In genomic region chr10:18224386-18224785, GRCm38 (mm10) we compare ENCODE assay signal across 24 mouse cellular contexts. TPM values are rescaled to one million over a fixed set of nuclear protein-coding genes. Genes with fewer than 3 reads are reported as not detected.
DNase-seq lines count a peak whose midpoint lies in the region; ATAC-seq lines count a peak whose summit lies in the region.
"Had no signal": no experiment of that assay in that cellular context is flagged by ENCODE, and none has a peak within 500 bp of the region (broad histone marks: within the 10 kb centered on the region; RNA-seq: fewer than 3 reads in every experiment).

No protein-coding gene starts in this region.

- no peak for ATAC-seq in cerebellum, adult (ENCODE audit: insufficient number of reproducible peaks, low FRiP score, low TSS enrichment)
- no peak for ATAC-seq in kidney, embryonic 14.5 days (ENCODE audit: low FRiP score, low TSS enrichment)
- ATAC-seq in hindbrain, embryonic 13.5 days (ENCODE audit: low FRiP score): no peak
- ATAC-seq: CD4-positive, CD25-positive, alpha-beta regulatory T cell, adult 4 months; lung, postnatal 0 days; midbrain, embryonic 13.5 days; Patski had no signal

- H3K9me3 ChIP-seq in kidney, embryonic 14.5 days (ENCODE audit: control insufficient read depth, low read length): no peaks in the 10 kb centered on the region
- H3K9me3 ChIP-seq in hindbrain, embryonic 13.5 days: no peaks in the 10 kb centered on the region
- H3K9me3 ChIP-seq: embryonic facial prominence, embryonic 12.5 days; midbrain, embryonic 13.5 days; neural tube, embryonic 13.5 days had no signal

- H3K9ac ChIP-seq in kidney, embryonic 14.5 days (ENCODE audit: low read depth, low read length): no peak overlapping the region
- no peak overlapping the region for H3K9ac ChIP-seq in hindbrain, embryonic 13.5 days
- H3K9ac ChIP-seq: embryonic facial prominence, embryonic 12.5 days; midbrain, embryonic 13.5 days; neural tube, embryonic 13.5 days had no signal

- H3K4me2 ChIP-seq in kidney, embryonic 14.5 days (replicated peaks; ENCODE audit: low read depth, low read length): no peak overlapping the region
- no peak overlapping the region for H3K4me2 ChIP-seq in hindbrain, embryonic 13.5 days
- H3K4me2 ChIP-seq: embryonic facial prominence, embryonic 12.5 days; midbrain, embryonic 13.5 days; neural tube, embryonic 13.5 days had no signal

- WGBS in kidney, embryonic 14.5 days: 75% methylated on average over 3 of the region's 3 CpGs
- WGBS in hindbrain, embryonic 13.5 days: 93% methylated on average over 3 of the region's 3 CpGs

- H3K4me1 ChIP-seq in kidney, embryonic 14.5 days (ENCODE audit: control insufficient read depth, insufficient read depth, low read length): no peaks in the 10 kb centered on the region
- no peaks in the 10 kb centered on the region for H3K4me1 ChIP-seq in hindbrain, embryonic 13.5 days (replicated peaks)
- H3K4me1 ChIP-seq: embryonic facial prominence, embryonic 12.5 days; neural tube, embryonic 13.5 days had no signal

- H3K27ac ChIP-seq in kidney, embryonic 14.5 days (ENCODE audit: low read depth, low read length): no peak overlapping the region
- H3K27ac ChIP-seq in hindbrain, embryonic 13.5 days: no peak overlapping the region
- H3K27ac ChIP-seq: embryonic facial prominence, embryonic 12.5 days; left cerebral cortex, adult 2 months; midbrain, embryonic 13.5 days; neural tube, embryonic 13.5 days had no signal

- no peaks in the 10 kb centered on the region for H3K36me3 ChIP-seq in kidney, embryonic 14.5 days (ENCODE audit: control insufficient read depth, insufficient read depth, low read length)
- H3K36me3 ChIP-seq in hindbrain, embryonic 13.5 days: no peaks in the 10 kb centered on the region
- H3K36me3 ChIP-seq: embryonic facial prominence, embryonic 12.5 days; midbrain, embryonic 13.5 days; neural tube, embryonic 13.5 days had no signal

- H3K27me3 ChIP-seq in kidney, embryonic 14.5 days (ENCODE audit: control insufficient read depth, insufficient read depth, low read length): no peaks in the 10 kb centered on the region
- no peaks in the 10 kb centered on the region for H3K27me3 ChIP-seq in hindbrain, embryonic 13.5 days
- H3K27me3 ChIP-seq: embryonic facial prominence, embryonic 12.5 days; midbrain, embryonic 13.5 days; neural tube, embryonic 13.5 days; Patski had no signal

- no peak overlapping the region for H3K4me3 ChIP-seq in kidney, embryonic 14.5 days (ENCODE audit: low read length)
- no peak overlapping the region for H3K4me3 ChIP-seq in hindbrain, embryonic 13.5 days
- H3K4me3 ChIP-seq: embryonic facial prominence, embryonic 12.5 days; left cerebral cortex, adult 2 months; midbrain, embryonic 13.5 days; neural tube, embryonic 13.5 days had no signal

- DNase-seq in cerebellum, adult 18-20 months: peak; percentile 33 to 41
- peak; percentile 47 for DNase-seq in layer of hippocampus, adult 11-12 months (ENCODE audit: low spot score)
- no peak for DNase-seq in layer of hippocampus, adult 9-10 months (ENCODE audit: low spot score)
- DNase-seq in cerebellum, postnatal 36 days: peak; percentile 21 to 31
- peak; percentile 19 to 22 for DNase-seq in layer of hippocampus, postnatal 10 days (ENCODE audit: low spot score in 2 of 2)
- DNase-seq: adrenal gland, postnatal 10 days; kidney, adult 18-20 months; kidney, postnatal 25 days; left cerebral cortex, postnatal 4 days; liver had no signal

RNA-seq across cellular contexts. Expression of gene Ccdc28a, which starts 10.4 kb away (rescaled TPM):
- total RNA-seq in layer of hippocampus, postnatal 10 days (2021): 10 to 100 TPM in 1 of 2 experiments, 1 to 10 TPM in 1; 9.6 to 12.4 TPM
- polyA plus RNA-seq in kidney, embryonic 14.5 days (2014; fragmentation: Nextera tagmentation; extraction: Ambion mirVana): 13.0 and 16.6 TPM in 2 replicates
- 6.6 and 9.3 TPM in 2 replicates for polyA plus RNA-seq in hindbrain, embryonic 13.5 days (2015; fragmentation: Nextera tagmentation; extraction: Ambion mirVana)

RNA-seq across cellular contexts. Expression of gene Ect2l, which starts 13.7 kb away (rescaled TPM):
- total RNA-seq in layer of hippocampus, postnatal 10 days (2021): under 1 TPM; 0.74 to 0.80 TPM
- polyA plus RNA-seq in kidney, embryonic 14.5 days (2014; fragmentation: Nextera tagmentation; extraction: Ambion mirVana): 0.14 and 0.69 TPM in 2 replicates
- polyA plus RNA-seq in hindbrain, embryonic 13.5 days (2015; fragmentation: Nextera tagmentation; extraction: Ambion mirVana): 0.27 and 0.62 TPM in 2 replicates
- total RNA-seq: adrenal gland, postnatal 10 days; ES-E14; hematopoietic stem cell, adult 5-6 weeks had no signal
- polyA plus RNA-seq: liver, embryonic 16.5 days; Patski; small intestine, adult 2 months had no signal
